Mouse (Mus musculus) ZHBTc4 (cell line): ENCODE results near the gene Taf10.
"Not testable (repeated sequence)": the region's sequence is repeated elsewhere in the genome, so short reads cannot be mapped to it uniquely, and the experiment has no call there.

Source experiments
- DNase-seq: peaks from one replicate; pipeline ENCODE4 v3.0.0-alpha.2; 2011; ENCODE audit warnings: low read depth, low spot score

Taf10 gene

DNA sequence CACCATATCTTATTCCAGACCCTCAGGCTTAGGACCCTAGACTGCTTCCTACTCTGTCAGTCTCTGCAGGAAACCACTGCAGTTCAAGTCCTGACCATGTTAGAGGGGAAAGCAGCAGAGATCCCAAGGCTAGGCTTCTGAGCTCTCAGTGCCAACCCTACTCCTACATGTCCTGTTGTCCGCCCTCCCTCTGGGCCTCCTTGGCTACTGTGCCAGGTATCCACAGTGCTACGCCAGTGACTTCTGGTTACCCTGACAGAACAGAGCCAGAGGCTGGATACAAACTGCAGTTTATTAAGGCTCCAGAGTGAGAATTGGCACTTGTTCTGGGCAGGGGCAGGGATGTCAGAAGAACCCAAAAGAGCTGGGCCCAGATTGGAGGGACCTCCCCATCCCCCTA is 8.6 kb upstream of the Taf10 start:
- DNase-seq, result no peak

DNA sequence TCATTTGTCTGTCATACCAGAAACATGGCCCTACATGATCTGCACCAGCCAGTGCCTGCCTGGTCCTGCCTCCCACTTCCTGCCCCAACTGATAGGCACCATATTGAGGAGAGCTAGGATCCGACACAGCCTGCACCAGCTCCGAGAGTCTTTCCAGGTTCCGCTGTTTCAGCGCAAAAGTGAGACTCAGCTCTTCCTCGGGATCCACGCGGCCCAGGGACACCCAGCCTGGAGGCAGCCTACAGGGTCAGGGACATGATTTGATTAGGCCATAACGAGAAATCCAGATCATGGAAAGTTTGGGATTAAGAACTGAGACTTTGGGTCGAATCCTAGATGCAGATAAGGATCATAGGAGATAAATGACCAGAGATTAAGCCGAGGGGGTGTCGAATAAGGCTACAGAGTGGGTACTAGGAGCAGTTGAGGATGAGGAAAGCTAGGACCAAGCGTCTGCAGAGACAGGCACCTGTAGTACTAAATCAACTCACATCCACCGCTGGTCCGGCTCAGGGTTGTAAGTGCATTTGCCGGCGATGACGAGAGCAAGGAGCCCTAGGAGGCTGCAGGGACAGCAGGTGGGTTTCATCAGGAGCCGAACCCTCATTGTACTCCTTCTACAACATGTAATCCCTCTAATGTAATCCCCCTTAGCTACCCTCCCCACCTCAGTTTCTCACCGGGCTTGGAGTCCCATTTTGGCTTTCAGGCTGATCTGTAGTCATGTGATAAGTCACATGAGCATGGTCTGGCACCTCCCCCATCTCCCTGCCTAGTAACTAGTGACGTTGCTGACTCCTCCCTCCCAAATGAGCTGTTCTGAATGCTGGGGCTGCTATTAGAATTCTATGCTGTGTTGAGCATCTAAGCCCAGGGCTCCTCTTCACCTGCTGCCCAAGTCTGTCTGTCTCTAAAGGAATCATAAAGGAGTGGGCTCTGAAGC is 7.6 kb upstream of the Taf10 start, which contains the start of gene Tpp1:
Tpp1 (minus strand) TSS at position 745 of the 943 bp plus-strand sequence.
- peak; percentile 95 for DNase-seq

DNA sequence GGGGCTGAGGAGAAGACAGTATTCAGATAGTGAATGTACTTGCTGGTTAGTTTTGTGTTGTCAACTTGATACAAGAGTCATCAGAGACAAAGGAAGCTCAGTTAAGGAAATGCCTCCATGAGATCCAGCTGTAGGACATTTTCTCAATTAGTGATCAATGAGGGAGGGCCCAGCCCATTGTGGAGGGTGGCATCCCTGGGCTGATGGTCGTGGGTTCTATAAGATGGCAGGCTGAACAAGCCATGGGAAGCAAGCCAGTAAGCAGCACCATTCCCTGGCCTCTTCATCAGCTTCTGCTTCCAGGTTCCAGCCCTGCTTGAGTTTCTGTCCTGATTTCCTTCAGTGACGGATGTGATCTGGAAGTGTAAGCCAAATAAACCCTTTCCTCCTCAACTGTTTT is 3.6 kb upstream of the Taf10 start:
- DNase-seq, result no peak

DNA sequence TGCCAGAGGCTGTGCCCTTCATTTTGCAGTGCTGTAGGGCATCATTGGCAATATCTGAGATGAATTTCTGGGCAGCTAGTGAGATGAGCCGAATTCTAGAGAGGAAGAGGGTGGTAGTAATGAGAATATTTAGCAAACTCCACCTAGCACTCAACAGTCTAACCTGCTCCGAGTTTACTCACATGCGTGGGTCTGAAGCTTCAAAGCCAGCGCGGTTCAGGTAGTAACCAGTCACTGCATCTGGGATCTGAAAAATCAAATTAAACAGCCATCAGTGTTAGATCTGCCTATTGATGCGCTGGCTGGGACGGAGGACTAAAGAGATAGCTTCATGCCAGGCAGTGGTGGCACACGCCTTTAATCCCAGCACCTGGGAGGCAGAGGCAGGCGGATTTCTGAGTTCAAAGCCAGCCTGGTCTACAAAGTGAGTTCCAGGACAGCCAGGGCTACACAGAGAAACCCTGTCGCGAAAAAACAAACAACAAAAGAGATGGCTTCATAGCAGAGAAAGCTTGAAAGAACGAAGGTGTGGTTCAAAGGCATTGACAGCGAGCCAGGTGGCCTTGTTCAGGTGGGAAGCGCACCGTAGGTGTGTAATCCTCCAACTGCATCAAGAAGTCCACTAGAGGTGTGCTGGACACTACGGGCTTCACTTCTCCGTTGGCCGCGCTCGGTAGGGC is 775 bp downstream of the Taf10 start:
- not testable (repeated sequence) for DNase-seq

DNA sequence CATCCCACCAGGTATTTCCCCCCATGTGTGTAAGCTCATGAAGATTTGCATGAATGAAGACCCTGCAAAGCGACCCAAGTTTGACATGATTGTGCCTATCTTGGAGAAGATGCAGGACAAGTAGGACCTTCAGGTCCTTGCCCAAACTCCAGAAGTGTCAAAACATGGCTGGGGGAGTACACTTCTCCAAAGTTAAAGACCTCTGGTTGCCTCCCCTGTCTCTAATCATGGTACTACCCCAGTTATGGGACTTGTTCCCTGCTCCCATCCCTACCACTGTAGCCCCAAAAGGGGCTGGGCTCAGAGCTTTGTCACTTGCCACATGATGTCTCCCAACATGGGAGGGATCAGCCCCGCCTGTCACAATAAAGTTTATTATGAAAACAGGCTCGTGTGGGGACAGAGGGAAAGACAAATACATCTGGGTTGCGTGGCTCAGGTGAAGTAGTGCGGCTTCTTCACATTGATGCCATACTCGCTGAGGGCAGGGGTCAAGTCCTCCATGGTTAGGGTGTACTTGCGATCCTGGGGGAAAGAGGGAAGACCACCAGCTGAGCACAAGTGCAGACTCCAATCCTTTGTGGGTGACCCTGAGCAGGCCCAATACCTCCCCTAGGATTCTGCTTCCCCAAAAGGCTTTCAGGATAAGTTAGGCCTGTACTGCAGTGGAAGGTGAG is 1.5 kb downstream of the Taf10 start:
- not testable (repeated sequence) for DNase-seq

DNA sequence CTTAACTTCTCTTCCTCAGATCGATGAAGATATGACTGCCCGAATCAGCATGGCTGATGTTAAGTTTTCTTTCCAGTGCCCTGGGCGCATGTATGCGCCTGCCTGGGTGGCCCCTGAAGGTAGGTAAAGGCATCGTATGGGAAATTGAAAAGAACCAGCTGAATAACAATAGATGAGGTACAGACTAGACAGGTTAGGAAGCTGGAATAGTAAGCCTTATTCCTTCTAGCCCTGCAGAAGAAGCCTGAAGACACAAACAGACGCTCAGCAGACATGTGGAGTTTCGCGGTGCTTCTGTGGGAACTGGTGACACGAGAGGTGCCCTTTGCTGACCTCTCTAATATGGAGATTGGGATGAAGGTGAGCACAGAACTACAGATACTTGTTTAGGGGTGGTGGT is 2.2 kb downstream of the Taf10 start:
- DNase-seq, result no peak

DNA sequence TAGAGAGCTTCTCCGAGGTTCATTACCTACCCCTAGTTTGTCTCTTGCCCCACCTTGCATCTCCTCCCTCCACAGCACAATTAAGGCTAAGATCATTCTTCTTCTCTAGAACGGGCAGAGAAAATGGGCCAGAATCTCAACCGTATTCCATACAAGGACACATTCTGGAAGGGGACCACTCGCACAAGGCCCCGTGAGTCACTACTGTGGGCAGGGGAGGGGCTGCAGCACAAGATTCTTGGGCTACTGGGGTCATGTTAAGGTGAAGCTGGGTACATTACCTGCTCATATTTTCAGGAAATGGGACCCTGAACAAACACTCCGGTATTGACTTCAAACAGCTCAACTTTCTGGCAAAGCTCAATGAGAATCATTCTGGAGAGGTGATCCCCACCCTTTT is 3.3 kb downstream of the Taf10 start:
- no peak for DNase-seq

DNA sequence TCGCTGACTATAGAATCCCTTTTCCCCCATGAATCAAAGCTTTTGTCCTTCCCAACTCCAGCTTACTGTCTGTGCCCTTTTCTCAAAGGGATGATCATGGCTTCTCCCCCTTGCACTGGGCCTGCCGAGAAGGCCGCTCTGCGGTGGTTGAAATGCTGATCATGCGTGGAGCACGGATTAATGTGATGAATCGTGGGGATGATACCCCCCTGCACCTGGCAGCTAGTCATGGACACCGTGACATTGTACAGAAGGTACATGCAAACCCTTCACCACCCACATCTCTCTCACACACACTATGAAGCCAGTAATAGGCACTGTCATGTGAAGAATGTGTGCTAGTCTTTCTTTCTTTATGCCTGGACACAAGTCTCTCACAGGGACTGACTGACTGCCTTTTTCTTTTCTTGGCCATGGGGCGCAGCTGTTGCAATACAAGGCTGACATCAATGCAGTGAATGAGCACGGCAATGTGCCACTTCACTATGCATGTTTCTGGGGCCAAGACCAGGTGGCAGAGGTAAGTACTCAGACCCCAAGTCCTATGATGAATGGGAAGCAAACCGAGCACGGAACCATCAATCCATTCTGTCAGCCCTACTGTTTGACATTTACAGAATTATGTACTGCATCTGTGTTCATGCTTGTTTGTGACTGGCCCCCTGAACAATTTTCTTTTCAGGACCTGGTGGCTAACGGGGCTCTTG is 3.9 kb downstream of the Taf10 start:
- DNase-seq, result no peak

DNA sequence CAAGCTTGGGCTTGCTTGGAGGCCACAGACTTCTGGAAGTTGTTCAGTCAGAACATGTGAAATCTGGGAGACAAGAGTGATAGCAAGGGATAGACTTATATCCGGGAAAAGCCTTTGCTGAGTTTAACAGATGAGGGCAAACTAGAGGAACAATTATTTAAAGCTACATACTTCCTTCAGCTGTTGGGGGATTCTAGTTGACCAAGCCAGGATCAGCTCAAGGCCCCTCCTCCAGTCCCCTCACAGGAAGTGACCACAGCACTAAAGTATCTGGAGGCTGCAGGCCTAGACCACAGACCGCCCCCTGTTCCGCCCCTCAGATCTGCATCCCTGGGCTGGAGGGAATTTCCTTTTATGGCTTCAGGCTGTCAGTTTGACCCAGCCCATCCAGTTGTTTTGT is 5.2 kb downstream of the Taf10 start:
- DNase-seq, result peak; percentile 44

DNA sequence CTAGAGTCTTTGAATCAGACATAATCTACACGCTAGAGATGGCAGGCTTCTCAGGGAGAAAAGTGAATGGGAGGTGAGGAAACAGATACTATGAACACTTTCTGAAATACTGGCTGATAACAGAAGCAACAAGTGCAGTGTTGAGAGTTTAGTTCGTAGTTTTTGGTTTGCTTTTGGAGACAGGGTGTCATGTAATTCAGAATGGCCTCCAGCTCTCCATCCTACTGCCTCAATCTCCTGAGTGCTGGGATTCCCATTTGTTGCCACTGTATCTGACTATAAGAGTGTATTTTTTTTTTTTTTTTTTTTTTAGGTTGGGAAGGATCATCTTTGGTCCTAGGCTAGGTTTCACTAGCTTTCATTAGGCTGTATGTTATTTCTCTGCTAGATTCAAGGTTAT is 5.9 kb downstream of the Taf10 start:
- DNase-seq, result no peak

DNA sequence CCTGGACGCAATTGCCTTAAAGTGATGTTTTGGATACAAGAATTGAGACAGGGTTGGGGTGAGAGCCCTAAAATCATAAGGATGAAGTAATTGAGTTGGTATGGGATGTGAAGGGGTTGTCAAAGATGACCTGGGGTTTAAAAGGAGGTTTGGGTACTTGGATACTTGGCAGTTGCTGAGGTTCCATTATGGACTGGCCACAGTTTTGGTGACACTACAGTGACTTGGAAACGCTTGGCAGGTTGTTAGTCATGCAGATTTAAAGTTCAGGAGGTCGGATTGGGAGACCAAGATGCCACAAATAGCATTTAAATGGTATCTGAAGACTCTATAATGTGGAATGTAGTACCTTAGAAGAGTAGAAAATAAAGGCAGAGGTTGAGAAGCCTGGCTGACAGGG is 6.5 kb downstream of the Taf10 start:
- DNase-seq, result no peak

DNA sequence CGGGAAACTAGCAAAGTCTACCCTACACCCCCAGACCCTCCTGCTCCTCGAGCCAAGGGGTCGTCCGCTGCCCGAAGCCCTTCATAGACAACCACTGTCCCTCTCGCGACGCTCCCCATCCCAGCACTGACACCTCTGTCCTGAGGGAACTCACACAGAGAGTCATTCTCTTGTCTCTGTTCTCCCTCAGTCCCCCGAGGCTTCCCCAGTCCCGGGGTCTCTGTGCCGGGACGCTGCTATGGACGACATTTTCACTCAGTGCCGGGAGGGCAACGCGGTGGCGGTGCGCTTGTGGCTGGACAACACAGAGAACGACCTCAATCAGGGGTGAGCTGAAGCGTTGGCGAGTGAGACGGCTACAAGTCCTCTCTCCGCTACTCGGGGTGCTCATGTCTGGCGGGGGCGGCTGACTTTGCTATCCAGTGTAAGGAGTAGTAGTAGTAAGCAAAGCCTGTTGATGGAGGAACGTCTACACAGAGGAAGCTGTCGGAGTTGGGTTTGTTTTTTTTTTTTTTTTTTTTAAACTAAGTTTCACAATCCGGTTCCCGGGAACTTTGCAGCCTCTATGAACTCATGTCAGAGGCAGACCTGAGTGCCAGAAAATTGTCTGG is 7.1 kb downstream of the Taf10 start, which contains the start of gene Rrp8:
Rrp8 (minus strand) TSS at position 475 of the 611 bp plus-strand sequence.
- peak; percentile 30 for DNase-seq

DNA sequence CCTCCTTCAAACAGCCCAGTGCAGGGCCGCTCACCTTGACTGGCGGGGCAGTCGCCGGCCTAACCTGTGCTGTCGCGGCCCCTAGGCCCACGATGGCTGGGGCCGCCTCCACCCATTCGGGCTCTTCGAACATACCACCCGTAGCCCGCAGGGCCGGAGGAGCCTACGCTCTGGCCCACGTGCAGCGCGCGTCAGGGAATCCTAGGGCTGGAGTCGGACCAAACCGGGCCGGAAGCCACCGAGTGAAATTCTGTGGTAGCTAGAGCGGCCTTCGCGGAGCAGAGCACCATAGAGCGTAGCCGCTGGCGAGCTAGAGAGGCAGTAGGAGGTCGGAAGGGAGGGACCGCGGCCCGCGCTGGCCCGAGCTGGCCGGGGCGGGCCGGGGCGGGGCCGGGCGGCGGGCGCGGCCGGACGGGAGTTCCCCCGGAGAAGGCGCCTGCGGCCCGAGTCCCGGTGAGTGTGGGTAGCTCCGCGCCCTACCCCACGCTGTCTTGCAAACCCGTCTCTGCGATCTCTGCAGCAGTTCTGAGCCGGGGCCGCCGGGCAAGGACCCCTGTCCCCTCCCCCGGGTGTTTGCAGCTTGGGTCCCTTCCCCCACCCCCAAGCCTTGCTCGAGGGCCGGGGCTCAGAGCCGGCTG is 7.8 kb downstream of the Taf10 start, which contains the start of gene Ilk:
Ilk (plus strand) TSS at position 329 of the 638 bp plus-strand sequence.
- DNase-seq, result peak; percentile 92

DNA sequence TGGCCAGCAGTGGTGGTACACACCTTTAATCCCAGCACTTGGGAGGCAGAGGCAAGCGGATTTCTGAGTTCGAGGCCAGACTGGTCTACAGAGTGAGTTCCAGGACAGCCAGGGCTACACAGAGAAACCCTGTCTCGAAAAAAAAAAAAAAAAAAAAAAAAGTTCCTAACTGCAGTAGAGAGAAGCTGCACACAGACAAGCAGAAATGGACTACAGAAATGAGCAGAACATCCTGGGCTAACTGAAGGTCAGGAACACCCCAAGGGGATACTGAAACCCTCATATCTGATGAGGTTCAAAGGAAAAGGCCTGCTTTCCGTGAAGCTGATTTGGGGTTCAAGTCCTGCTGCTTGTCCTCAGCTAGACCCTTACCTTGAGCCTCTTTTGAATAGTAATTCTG is 8.7 kb downstream of the Taf10 start:
- not testable (repeated sequence) for DNase-seq

DNA sequence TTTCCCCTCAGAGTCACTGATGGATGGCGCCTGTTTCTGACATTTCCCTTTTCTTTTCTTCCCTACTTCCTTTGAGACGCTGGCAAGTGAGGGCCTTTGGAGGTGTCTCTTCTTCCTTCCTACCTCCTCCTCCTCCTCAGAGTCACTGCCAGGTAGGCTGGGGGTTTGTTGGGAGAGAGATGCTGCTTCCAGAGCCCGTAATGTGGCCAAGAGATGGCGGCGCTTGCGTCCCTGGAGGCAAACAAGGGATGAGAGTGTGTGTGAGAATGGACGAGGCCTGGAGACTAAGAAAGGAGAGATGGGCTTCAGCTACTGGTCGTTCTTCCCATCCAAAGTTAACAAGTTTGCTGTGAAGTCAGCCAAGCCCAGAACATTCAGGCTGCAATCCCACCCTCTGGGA is 9.3 kb downstream of the Taf10 start:
- no peak for DNase-seq

DNA sequence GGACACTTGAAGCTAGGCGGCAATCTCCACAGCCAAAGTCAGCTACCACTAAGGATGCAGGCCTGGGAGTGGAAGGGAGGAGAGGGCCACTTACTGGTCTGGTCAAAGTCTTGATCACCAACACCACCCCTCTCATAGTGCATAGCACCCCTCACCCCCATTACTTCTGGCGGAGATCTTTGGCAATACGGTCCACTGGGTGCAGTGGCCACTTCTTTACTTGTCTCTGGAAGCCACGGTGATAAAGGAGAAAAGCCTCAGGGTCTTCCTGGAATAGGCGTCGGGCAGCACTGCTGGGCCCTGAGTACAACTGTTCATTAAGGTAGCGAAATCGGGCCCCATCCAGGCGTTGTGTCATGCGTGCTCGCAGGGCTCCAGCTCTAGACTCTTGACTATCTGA is 10.3 kb downstream of the Taf10 start:
- DNase-seq, result no peak

DNA sequence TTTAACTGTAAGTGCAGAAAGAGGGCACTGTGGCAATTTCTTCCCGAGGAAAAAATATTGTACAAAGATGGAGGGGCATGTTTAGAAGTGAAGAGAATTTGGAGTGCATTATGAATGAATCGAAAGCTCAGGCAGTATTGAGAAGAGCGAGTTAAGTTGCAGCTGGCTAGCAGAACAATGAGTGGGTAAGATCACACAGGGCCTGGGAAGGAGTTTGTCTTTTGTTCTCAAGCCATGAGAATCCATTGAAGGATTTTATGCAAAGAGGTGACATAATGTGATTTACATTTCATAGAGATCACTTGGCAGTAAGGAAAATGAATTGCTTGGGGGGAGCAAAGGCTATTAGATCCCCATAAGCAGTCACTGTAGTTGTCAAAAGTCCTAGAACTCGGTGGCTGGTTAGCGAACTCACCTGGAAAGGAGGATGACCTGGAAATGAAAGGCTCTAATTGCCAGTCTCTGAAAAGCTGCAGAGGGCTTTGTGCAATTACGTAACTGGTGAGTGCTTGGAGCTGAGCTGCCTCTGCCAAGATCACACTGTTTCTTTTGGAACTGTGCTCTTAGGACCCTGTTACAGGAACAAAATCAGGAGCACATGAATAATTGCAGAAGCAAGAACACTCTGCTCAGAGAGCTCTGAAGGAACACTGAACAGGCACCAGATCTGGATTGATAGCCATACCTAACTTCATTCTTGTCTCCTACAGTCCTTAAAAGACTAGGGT is 15.3 kb downstream of the Taf10 start:
- DNase-seq, result no peak

DNA sequence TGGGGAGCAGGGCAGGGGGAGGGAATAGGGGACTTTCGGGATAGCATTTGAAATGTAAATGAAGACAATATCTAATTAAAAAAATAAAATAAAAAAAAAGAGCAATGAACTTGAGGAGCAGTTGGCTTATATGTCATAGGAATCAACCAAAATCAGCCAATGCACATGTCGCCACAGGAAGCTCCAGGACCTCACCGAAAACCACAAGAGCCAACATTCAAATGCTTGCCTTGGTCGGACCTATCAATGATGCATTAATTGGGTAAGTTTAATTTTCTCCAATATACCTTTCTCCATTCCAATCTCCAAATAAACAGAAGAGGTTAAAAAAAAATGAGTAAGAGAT is 17.2 kb downstream of the Taf10 start:
- no peak for DNase-seq

DNA sequence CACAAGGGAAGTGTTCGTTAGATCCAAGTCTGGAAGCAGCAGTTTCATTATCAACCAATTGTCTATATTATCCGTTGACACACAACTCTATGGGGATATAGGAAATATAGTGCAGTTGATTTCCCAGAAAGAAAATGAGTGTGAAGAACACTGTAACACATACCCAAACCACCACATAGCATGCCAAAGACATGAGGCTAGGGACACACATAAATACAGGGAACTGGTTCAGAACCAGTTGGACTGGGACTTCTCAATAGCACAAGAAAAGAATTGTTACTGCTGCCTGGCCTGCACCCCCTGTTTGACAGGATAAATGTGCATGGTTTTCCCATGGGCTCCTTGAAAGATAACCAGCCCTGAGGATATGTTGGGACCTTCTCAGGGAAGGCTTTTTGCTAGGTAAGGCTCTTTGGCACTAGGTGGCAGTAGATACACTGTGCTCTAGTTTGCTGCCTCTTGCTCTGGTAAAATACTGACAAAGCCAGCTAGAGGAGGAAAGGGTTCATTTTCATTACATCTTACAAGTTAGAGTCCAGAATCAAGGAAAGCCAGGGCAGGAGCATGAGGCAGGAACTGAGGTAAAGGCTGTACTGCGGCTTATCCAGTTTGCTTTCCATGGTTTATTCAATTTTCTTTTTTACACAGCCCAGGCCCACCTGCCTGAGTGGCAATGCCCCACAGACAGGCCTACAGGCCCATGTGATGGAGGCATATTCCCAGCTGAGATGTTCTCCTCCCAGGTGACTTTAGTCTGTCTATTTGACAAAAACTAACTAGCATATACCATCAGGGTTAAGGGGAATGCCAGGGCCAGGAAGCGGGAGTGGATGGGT is 17.8 kb downstream of the Taf10 start:
- peak; percentile 67 for DNase-seq
